Mouse (Mus musculus) kidney, postnatal 4 days (tissue): ENCODE data around the gene C1qtnf2.

Experiments used
- DNase-seq, 2 experiments: peaks; one replicate each; pipeline ENCODE4 v3.0.0; 2021; ENCODE audit warnings: mixed read lengths in 2 of 2

Gene C1qtnf2

DNA sequence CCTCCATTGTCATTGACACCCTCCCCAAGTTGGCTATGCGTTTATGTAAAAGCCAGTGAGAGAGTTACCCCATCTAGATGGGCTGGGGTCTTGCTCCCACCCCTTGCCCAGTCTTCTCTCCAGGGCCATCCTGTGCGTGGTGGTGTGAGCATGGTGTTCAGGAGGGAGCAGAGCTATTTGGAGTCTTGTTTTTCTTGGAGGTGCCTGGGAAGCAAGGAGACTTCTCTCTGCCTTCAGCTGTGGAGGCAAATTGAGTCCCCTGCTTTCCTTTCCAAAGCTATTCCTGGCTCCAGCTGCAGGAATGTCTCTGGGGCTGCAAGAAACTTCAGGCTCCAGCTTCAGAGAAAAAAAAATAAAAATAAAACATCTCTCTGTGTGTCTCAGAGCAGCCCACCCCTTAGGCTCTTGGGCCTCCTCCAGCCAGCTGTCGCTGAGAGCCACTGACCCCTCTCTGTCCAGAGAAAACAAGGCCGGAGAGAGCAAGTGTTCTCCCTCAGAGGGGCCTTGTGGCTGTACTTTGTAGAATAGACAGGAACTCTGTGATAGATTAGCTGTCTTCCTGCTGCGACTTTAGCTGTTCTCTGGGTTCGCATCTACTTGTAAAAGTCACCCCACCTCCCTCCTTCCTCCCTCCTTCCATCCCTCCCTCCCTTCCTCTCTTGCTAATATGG is 9.2 kb downstream of the C1qtnf2 start:
- DNase-seq, result peak; percentile 74 to 83

DNA sequence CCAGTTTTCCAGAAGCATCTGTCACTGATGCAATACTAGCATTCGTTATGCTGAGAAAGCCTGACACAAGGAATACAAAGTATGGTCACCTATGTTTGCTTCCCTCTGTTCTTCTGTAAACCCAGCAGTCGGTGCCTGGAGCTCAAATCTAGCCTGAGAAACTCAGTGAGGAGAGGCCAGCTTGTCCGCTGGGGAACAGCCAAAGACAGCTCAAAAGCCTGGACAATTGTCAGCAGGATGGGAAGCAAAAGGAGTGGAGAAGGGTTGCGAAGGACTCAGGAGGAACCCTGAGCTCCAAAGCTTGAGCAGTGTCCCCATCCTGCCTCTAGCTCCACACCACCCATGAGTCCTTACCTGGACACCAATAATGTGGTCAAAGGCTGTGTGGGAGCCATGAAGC is 10.0 kb downstream of the C1qtnf2 start:
- peak in 1 of 2 experiments; percentile 59 for DNase-seq

GRCm38 (mm10) chr11:43484652-43485051 is 10.6 kb downstream of the C1qtnf2 start:
- no peak for DNase-seq

GRCm38 (mm10) chr11:43485855-43486254 is 11.8 kb downstream of the C1qtnf2 start:
- DNase-seq, result no peak

DNA sequence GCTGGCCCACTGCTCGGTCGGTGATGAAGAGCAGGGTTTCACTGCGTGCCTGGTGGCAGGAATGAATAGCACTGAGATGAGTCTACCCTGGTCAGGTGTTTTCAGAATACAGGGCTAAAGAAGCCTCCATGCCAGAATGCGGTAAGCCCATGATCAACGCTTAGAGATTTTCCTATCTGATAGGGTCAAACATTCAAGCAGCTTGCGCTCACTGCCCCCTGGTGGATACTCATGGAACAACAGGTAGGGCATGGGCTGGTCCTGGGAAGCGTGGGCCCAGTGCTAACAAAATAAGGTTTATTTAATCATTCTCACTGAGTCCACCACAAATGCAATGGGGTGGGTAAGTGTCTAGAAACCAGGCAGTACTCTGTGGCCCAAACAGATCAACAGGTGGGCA is 18.6 kb downstream of the C1qtnf2 start:
- peak; percentile 89 to 90 for DNase-seq

DNA sequence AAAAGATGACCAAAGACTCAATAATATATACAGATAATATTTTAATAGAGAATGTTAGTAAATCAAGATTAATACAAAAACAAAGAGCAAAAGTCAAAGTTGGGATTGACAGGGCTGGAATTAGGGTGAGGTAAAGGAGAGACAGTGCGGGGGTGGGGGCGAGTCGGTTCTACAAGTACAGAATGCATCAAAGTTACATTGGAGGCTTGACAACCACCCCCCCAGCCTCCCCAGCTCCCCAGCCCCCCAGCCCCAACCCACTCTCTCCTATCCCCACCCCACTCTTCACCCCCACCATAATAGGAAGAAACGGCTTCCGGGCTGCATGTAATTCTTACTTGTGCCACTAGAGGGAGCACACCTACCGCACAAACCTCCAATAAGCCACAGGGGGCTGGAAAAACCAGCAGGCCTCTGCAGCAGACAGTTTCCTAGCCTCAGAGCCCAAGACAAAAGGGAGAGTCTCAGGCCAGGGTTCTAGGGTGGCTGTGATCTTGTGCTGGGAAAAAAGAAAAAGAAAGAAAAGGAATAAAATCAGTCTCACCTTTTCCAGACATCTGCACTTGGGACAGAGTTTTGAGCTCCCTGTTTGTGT is 19.8 kb downstream of the C1qtnf2 start:
- DNase-seq, result peak; percentile 82 to 85

- peak; percentile 50 for DNase-seq
These were observed 21.0 kb downstream of the C1qtnf2 start for GRCm38 (mm10) chr11:43495037-43495436.

GRCm38 (mm10) chr11:43495532-43495931 is 21.5 kb downstream of the C1qtnf2 start:
- peak; percentile 67 to 78 for DNase-seq

DNA sequence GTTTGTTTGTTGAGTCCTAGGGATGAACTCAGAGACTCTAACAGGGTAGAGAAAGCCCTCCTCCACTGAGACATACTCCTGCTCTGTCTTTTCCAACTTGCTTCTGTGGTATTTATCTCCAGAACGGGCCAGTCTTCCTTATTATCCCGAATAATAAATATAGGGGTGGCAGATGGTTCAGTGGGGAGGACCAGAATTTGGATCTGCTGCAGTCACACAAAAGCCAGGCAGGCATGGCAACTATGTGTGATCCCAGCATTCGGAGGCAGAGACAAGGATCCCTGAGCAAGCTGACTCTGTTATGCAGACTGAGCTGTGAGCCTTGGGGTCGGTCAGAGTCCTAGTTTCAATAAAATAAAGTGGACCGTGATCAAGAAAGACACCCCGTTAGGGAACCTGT is 27.2 kb downstream of the C1qtnf2 start:
- DNase-seq, result no peak

- DNase-seq, result no peak
These were observed 31.1 kb downstream of the C1qtnf2 start for GRCm38 (mm10) chr11:43505188-43505587.

DNA sequence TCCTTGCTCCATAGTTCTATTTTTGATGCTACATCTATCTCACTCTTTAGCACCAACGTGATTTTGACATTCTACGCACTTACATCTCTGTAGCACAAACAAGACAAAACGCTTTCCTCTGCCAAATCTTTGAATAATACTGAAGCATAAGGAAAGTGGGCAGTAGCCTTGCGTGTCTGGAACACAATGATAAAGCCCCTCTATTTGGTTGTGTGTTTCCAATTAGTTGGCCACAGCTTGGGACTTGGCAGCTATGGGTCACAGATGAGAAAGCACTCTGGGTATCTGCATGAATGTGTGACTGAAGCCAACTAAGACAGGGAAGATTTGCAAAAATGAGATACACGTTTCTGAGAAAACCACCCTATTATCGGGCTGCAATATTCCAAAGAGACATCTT is 33.9 kb downstream of the C1qtnf2 start:
- DNase-seq, result no peak

DNA sequence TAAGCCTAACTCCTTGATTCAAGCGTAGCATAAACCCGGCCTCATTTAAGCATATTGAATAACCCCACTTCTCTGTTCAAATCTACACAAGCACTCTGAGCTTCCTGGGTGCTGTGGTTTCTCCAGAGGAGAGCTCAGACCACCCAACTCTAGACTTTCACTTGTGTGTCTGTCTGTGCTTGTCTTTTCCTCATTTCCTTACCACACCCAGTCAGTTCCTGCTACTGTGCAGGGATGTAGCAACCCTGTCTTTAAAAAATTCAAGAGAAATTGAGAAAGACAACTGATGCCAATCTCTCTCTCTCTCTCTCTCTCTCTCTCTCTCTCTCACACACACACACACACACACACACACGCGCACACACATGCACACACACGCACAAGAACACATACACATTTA is 35.8 kb downstream of the C1qtnf2 start:
- DNase-seq, result no peak

DNA sequence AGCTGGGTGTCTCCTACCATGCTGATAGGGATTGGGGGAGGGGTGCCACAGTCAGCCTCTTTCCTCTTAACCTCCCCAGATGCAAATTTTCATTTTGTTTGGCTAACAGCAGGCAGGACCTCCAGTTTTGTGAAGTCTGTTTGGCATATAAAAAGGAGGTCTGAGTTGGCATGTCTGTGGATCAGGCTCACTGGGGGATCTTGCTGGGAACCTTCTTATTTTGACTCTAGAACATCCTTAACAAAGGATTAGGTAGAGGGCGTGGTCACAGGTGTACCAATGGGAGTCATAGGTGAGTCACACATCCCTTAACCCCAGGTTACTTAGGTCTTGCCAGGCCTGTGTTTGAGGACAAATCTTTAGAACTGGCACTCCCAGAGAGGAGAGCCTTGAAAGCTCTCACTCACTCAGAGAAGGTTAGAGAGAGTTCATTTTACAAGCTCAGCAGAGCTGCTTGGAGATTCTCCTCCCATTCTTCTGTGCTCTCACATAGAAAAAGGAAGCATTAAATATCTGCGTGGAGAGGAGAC is 38.6 kb downstream of the C1qtnf2 start:
- DNase-seq, result no peak

DNA sequence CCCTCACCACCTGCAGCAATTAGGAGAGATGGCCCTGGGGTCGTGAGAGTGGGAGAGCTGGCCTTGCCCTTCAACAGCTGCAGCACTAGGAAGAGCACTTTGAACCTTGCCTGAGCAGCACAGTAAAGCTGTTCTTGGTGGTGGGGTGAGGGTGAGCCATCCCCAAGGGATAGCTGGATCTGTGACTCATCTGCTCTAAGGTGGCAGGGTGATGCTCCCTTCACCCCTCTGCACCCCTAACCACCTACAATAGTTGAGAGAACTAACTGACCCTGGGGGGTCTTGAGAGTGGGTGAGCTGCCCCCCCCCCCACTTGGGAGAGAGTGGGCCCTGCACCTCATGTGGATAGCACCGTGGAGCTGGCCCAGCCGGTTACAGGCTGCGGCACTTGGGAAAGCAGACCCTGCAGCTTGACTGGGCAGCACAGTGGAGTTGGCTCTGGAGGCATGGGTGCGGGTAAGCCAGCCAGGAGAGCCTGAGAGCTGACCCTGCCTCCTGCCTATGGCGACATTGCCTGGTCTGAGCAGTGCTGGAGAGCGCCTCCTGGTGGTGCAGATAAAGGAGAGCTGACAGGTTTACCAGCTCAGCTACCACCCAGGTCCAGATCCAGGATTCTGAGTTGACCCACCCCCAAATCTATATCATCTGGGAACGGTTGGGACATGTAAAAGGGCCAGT is 42.4 kb downstream of the C1qtnf2 start:
- DNase-seq, result peak; percentile 73 to 80

- DNase-seq, result no peak
These were observed 43.6 kb downstream of the C1qtnf2 start for GRCm38 (mm10) chr11:43517641-43518040.

GRCm38 (mm10) chr11:43518086-43518485 is 44.0 kb downstream of the C1qtnf2 start:
- DNase-seq, result no peak

DNA sequence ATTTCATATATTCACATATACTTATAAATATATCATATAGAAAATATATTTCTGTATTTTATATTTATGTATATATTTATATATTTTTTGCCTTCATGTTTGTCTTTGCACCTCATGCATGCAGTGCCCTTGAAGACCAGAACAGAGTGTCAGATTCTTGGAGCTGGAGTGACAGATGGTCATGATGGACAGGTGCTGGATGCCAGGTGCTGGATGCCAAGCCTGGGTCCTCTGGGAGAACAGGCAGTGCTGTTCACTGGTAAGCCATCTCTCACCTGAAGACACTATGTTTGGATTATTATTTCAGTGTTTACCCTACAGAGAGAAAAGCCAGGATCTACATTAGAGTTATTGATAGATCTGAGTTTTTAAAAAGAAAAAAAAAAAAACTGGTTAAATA is 44.7 kb downstream of the C1qtnf2 start:
- no peak for DNase-seq

GRCm38 (mm10) chr11:43520521-43520920 is 46.4 kb downstream of the C1qtnf2 start:
- DNase-seq, result no peak

DNA sequence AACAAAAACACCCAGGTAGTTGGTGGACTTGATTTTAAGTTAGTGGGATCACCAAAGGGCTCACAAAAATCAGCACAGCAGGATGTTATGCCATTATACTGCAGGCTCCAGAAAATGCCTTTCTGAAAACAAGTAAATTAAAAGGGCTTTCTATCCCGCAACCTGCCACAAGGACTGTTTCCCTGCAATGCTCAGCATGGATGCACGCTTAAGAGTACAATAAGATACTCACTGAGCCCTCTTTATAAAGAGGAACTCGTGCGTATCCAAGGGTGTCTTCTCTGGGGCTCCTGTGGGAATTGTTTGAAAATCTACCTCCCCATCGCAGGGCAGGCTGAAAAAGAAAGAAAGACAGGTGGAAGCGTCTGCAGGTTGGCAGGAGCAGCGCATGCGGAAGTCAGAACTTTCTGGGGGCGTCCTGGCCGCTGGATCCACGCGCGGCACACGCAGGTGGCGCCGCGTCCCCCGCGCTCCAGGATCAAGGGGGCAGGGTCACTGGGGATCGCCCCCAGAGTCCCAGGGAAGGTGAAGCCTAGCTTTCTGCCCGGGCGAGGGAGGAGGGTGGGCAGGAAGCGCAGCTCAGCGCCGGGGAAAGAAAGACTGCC is 54.1 kb downstream of the C1qtnf2 start:
- no peak for DNase-seq

DNA sequence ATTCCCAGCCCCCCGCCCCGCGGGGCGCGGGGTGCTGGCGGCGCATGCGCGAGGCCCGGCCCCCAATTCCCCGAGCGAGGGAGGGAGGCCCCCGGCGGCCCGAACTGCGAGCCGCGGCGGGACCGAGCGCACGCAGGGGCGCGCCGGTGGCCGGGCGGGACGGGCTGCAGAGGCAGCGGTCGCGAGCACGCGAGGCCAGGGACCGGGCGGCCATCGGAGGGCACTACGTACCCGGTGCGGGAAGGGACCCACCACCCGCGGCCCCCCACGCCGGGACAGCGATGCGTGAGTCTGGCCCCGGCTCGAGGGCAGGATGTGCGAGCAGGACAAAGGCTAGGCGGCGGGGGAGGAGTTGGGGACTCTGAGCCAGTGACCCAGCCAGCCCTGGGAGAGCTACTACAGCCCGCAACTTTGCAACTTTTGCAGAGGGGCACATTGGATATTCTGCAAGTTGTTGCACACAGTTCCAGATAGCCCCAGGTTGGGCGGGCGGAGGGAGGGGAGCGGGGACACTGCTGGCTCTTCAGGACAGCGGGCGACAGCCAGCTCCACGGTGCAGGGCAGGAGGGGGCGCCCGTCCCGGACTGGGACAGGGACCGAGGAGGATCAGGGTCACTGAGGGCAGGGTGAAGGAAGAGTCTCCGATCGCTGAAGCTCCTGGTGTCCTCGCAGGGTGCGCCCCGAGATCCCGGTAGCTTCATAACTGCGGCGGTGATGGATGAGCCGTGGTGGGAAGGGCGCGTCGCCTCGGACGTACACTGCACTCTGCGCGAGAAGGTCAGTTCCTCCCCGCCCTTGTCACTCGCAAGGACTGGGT is 54.8 kb downstream of the C1qtnf2 start, which contains the start of gene Ccnjl:
Ccnjl (plus strand) TSS at position 102 of the 817 bp plus-strand sequence.
- DNase-seq, result peak; percentile 84 to 88

- peak in 1 of 2 experiments; percentile 49 for DNase-seq
These were observed 56.0 kb downstream of the C1qtnf2 start for GRCm38 (mm10) chr11:43530043-43530442.

DNA sequence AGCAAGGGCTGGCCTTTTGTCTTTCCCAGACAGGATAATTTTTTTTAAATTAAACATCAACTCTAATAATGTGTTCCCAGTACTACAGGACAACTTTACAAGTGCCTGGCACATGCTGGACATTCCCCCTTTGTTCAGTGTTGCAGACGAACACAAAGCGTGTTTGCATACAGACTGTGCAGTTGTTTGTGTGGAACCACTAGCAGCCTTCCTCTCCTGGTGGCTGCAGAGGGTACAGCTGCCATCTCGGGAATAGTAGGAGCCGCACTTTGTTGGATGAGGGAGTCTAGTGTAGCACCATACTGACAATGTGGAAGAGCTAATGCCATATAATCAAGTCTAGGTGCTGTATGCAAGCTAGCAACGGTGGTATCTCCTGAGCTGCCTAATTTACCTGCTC is 57.5 kb downstream of the C1qtnf2 start:
- DNase-seq, result peak in 1 of 2 experiments; percentile 59
